ENCODE assay signal across 11 mouse cellular contexts in genomic region chr12:107977086-107977485, GRCm38 (mm10). TPM values are rescaled to one million over a fixed set of nuclear protein-coding genes. Genes with fewer than 3 reads are reported as not detected.
A peak's percentile ranks its signal among the peaks of the same experiment; 100 is the strongest.
DNase-seq lines count a peak whose midpoint lies in the region; ATAC-seq and TF ChIP-seq lines count a peak whose summit lies in the region.
"Had no signal": no experiment of that assay in that cellular context is flagged by ENCODE, and none has a peak within 500 bp of the region (broad histone marks: within the 10 kb centered on the region; RNA-seq: fewer than 3 reads in every experiment).

No protein-coding gene starts in this region.

- H3K4me1 ChIP-seq in embryonic facial prominence, embryonic 14.5 days (ENCODE audit: control insufficient read depth, insufficient read depth, low read length), result peaks cover 84% of the 10 kb centered on the region
- H3K4me1 ChIP-seq in hindbrain, embryonic 15.5 days (replicated peaks), result peaks cover 86% of the 10 kb centered on the region
- H3K4me1 ChIP-seq in neural tube, embryonic 12.5 days, result peaks cover 96% of the 10 kb centered on the region

- no peak for DNase-seq in layer of hippocampus, adult 2 months (ENCODE audit: low spot score in 2 of 2)
- no peak for DNase-seq in layer of hippocampus, postnatal 25 days (ENCODE audit: extremely low spot score in 1 of 2, low spot score in 1 of 2)
- DNase-seq in embryonic facial prominence, embryonic 14.5 days (ENCODE audit: low spot score), result no peak
- DNase-seq in gastrocnemius, adult 18-20 months (ENCODE audit: low spot score), result no peak
- DNase-seq: layer of hippocampus, postnatal 36 days; lung, postnatal 10 days; right cerebral cortex, postnatal 14 days had no signal

- ATAC-seq in embryonic facial prominence, embryonic 14.5 days (ENCODE audit: low read depth), result no peak
- no peak for ATAC-seq in hindbrain, embryonic 15.5 days (ENCODE audit: low FRiP score, low read depth)
- ATAC-seq in neural tube, embryonic 12.5 days (ENCODE audit: low FRiP score, low read depth), result no peak
- ATAC-seq in erythroid progenitor cell, adult 5-6 weeks (replicated peaks; ENCODE audit: low FRiP score, poor library complexity, severe bottlenecking), result no peak

- TF ChIP-seq CTCF in layer of hippocampus, adult 2 months (conservative IDR thresholded peaks at IDR 0.05), result peak; percentile 47

- H3K9ac ChIP-seq in embryonic facial prominence, embryonic 14.5 days (ENCODE audit: low read depth, low read length), result peak overlapping the region; percentile 47; the same call in 1 of the 2 replicates
- 0 out of 2 replicates have a peak overlapping the region, but pooled peaks have one; percentile 23 for H3K9ac ChIP-seq in hindbrain, embryonic 15.5 days
- H3K9ac ChIP-seq in neural tube, embryonic 12.5 days, result peak overlapping the region; percentile 40; the same call in 1 of the 2 replicates

- WGBS in embryonic facial prominence, embryonic 14.5 days, result 35% methylated on average over 8 of the region's 8 CpGs
- WGBS in hindbrain, embryonic 15.5 days, result 28% methylated on average over 8 of the region's 8 CpGs
- 21% methylated on average over 8 of the region's 8 CpGs for WGBS in neural tube, embryonic 12.5 days

- peak overlapping the region; percentile 51 for H3K4me2 ChIP-seq in embryonic facial prominence, embryonic 14.5 days (ENCODE audit: low read depth, low read length)
- peak overlapping the region; percentile 55 for H3K4me2 ChIP-seq in hindbrain, embryonic 15.5 days
- peak overlapping the region; percentile 50 for H3K4me2 ChIP-seq in neural tube, embryonic 12.5 days (replicated peaks)

- H3K27ac ChIP-seq in layer of hippocampus, adult 2 months, result peak overlapping the region; percentile 86
- no peak overlapping the region for H3K27ac ChIP-seq in embryonic facial prominence, embryonic 14.5 days (replicated peaks; ENCODE audit: low read depth, low read length)
- H3K27ac ChIP-seq in hindbrain, embryonic 15.5 days (replicated peaks), result peak overlapping the region; percentile 75
- no peak overlapping the region for H3K27ac ChIP-seq in neural tube, embryonic 12.5 days

- H3K4me3 ChIP-seq in layer of hippocampus, adult 2 months, result peak overlapping the region; percentile 41
- H3K4me3 ChIP-seq in embryonic facial prominence, embryonic 14.5 days (ENCODE audit: low read depth, low read length), result peak overlapping the region; percentile 23; the same call in 1 of the 2 replicates
- H3K4me3 ChIP-seq in hindbrain, embryonic 15.5 days, result no peak overlapping the region; the same call in 1 of the 2 replicates
- H3K4me3 ChIP-seq in neural tube, embryonic 12.5 days, result no peak overlapping the region

- H3K36me3 ChIP-seq in embryonic facial prominence, embryonic 14.5 days (ENCODE audit: control insufficient read depth, insufficient read depth, low read length), result no peaks in the 10 kb centered on the region
- H3K36me3 ChIP-seq in hindbrain, embryonic 15.5 days, result no peaks in the 10 kb centered on the region
- no peaks in the 10 kb centered on the region for H3K36me3 ChIP-seq in neural tube, embryonic 12.5 days

- no peaks in the 10 kb centered on the region for H3K9me3 ChIP-seq in embryonic facial prominence, embryonic 14.5 days (ENCODE audit: control insufficient read depth, low read length)
- H3K9me3 ChIP-seq in hindbrain, embryonic 15.5 days, result no peaks in the 10 kb centered on the region
- H3K9me3 ChIP-seq in neural tube, embryonic 12.5 days, result no peaks in the 10 kb centered on the region

- no peaks in the 10 kb centered on the region for H3K27me3 ChIP-seq in embryonic facial prominence, embryonic 14.5 days (replicated peaks; ENCODE audit: control insufficient read depth, insufficient read depth, low read length)
- H3K27me3 ChIP-seq in hindbrain, embryonic 15.5 days, result 0 out of 2 replicates have a peak, but pooled peaks cover 3% of the 10 kb centered on the region
- H3K27me3 ChIP-seq in neural tube, embryonic 12.5 days (replicated peaks), result no peaks in the 10 kb centered on the region

RNA-seq across cellular contexts. Expression of gene Bcl11b, which starts 26.3 kb away (rescaled TPM):
- total RNA-seq in layer of hippocampus, adult 2 months (2021), result 100 to 1,000 TPM; 144 to 145 TPM
- total RNA-seq in layer of hippocampus, postnatal 25 days (2021), result 100 to 1,000 TPM; 131 to 149 TPM
- polyA plus RNA-seq in embryonic facial prominence, embryonic 14.5 days (2014; fragmentation: Nextera tagmentation; extraction: Ambion mirVana), result 16.5 and 20.7 TPM in 2 replicates
- 20.5 and 24.4 TPM in 2 replicates for polyA plus RNA-seq in hindbrain, embryonic 15.5 days (2015; fragmentation: Nextera tagmentation; extraction: Ambion mirVana)
- polyA plus RNA-seq in neural tube, embryonic 12.5 days (2016; fragmentation: Nextera tagmentation; extraction: Ambion mirVana), result 25.9 and 27.1 TPM in 2 replicates
- total RNA-seq in gastrocnemius, adult 18-20 months (2021), result not detected
- total RNA-seq in erythroid progenitor cell, adult 5-6 weeks (2015; ENCODE audit: low replicate concordance), result 0.72 and 1.3 TPM in 2 replicates
- total RNA-seq in erythroid progenitor cell, adult 5-6 weeks (2017; ENCODE audit: low replicate concordance), result 0.38 and 1.3 TPM in 2 replicates
- total RNA-seq: MEL had no signal

Comparison
In these comparisons a context has a peak if more than half of its experiments do, and no peak if none do; other contexts are left out.
1. H3K27ac ChIP-seq: peak in layer of hippocampus, adult 2 months (single experiment) and hindbrain, embryonic 15.5 days (single experiment); none in embryonic facial prominence, embryonic 14.5 days (single experiment) and neural tube, embryonic 12.5 days (single experiment).
2. H3K4me3 ChIP-seq: peak in layer of hippocampus, adult 2 months (single experiment) and embryonic facial prominence, embryonic 14.5 days (single experiment); none in hindbrain, embryonic 15.5 days (single experiment) and neural tube, embryonic 12.5 days (single experiment).
3. RNA of gene Bcl11b, which starts 26.3 kb away (total RNA-seq): 131 to 149 TPM in layer of hippocampus, postnatal 25 days and 144 to 145 TPM in layer of hippocampus, adult 2 months; 0.38 to 1.3 TPM in erythroid progenitor cell, adult 5-6 weeks and not detected in gastrocnemius, adult 18-20 months; every median in the first group is over 10 times any median in the second.
4. Peak in every context shown above with its lines, with median percentiles within 50 percentile points of each other: H3K4me2 ChIP-seq and H3K9ac ChIP-seq.